In the genomic region with DNA sequence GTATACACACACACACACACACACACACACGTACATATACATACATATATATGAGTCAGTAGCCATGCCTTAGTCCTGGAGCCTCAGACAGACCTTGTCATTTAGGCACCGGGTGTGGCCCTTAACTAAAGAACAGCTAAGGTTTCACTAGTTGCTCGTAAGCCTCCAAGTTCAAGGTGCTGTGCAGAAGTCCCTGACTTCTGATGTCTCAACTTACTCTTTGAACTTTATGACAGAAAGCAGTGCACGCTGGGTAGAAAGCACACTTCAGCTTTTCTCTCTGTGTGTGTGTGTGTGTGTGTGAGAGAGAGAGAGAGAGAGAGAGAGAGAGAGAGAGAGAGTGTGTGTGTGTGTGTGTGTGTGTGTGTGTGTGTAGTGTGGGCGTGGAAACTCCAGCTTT, we compare ENCODE assay signal across 15 mouse cellular contexts. TPM values are rescaled to one million over a fixed set of nuclear protein-coding genes. Genes with fewer than 3 reads are reported as not detected.
DNase-seq lines count a peak whose midpoint lies in the region; ATAC-seq and TF ChIP-seq lines count a peak whose summit lies in the region.
"Had no signal": no experiment of that assay in that cellular context is flagged by ENCODE, and none has a peak within 500 bp of the region (broad histone marks: within the 10 kb centered on the region; RNA-seq: fewer than 3 reads in every experiment).

No protein-coding gene starts in this region.

- 0 out of 2 replicates have a peak overlapping the region, but pooled peaks have one; percentile 66 for H3K27ac ChIP-seq in hindbrain, embryonic 10.5 days
- H3K27ac ChIP-seq in hindbrain, postnatal 0 days: no peak overlapping the region
- peak overlapping the region; percentile 86 for H3K27ac ChIP-seq in small intestine, adult 2 months (ENCODE audit: insufficient read depth, low read depth, low read length)
- H3K27ac ChIP-seq: hindbrain, embryonic 15.5 days had no signal

- no peak for TF ChIP-seq CTCF in hindbrain, postnatal 0 days (IDR thresholded peaks at IDR 0.05; ENCODE audit: low read depth)
- no peak for TF ChIP-seq CTCF in small intestine, adult 2 months (IDR thresholded peaks at IDR 0.05; ENCODE audit: extremely low read depth, insufficient read length, insufficient replicate concordance, low read depth, low read length)

- no peak for ATAC-seq in hindbrain, postnatal 0 days
- ATAC-seq: forebrain, embryonic 16.5 days; midbrain, embryonic 16.5 days had no signal

- peaks cover 99% of the 10 kb centered on the region for H3K4me1 ChIP-seq in hindbrain, embryonic 10.5 days (replicated peaks)
- peaks cover 19% of the 10 kb centered on the region for H3K4me1 ChIP-seq in hindbrain, postnatal 0 days (ENCODE audit: insufficient read depth, low read length)
- peaks cover 67% of the 10 kb centered on the region for H3K4me1 ChIP-seq in small intestine, adult 2 months (ENCODE audit: control insufficient read depth, insufficient read depth, insufficient read length, low read length)

- H3K4me3 ChIP-seq in hindbrain, embryonic 10.5 days: no peak overlapping the region
- H3K4me3 ChIP-seq in hindbrain, postnatal 0 days (ENCODE audit: low read length): no peak overlapping the region
- H3K4me3 ChIP-seq in small intestine, adult 2 months (ENCODE audit: low read depth, low read length): no peak overlapping the region
- H3K4me3 ChIP-seq: hindbrain, embryonic 15.5 days had no signal

- TF ChIP-seq POLR2A in small intestine, adult 2 months (IDR thresholded peaks at IDR 0.05; ENCODE audit: low read depth, low read length): no peak

- no peaks in the 10 kb centered on the region for H3K9me3 ChIP-seq in hindbrain, embryonic 10.5 days
- H3K9me3 ChIP-seq in hindbrain, postnatal 0 days (ENCODE audit: low read length): no peaks in the 10 kb centered on the region
- H3K9me3 ChIP-seq: hindbrain, embryonic 15.5 days had no signal

- DNase-seq in hindbrain, embryonic 10.5 days (ENCODE audit: low spot score): no peak
- no peak for DNase-seq in hindbrain, postnatal 0 days (ENCODE audit: low spot score)
- DNase-seq in CD4-positive helper T cell, adult 2 months (ENCODE audit: low read depth, low spot score): peak; percentile 86
- peak; percentile 69 for DNase-seq in induced T-regulatory cell, adult 2 months (ENCODE audit: low read depth)
- DNase-seq in right cerebral cortex, postnatal 36 days (ENCODE audit: low spot score in 2 of 2): no peak
- DNase-seq in urinary bladder, postnatal 10 days (ENCODE audit: low spot score): no peak
- no peak for DNase-seq in frontal cortex, postnatal 10 days (ENCODE audit: low spot score in 2 of 2)
- DNase-seq: adrenal gland, adult 8-10 months; right cerebral cortex, postnatal 14 days had no signal

- no peak overlapping the region for H3K9ac ChIP-seq in hindbrain, postnatal 0 days (replicated peaks; ENCODE audit: low read length)
- H3K9ac ChIP-seq: hindbrain, embryonic 15.5 days had no signal

- peaks cover 32% of the 10 kb centered on the region for H3K27me3 ChIP-seq in hindbrain, embryonic 10.5 days (ENCODE audit: insufficient read depth, poor library complexity, severe bottlenecking)
- no peaks in the 10 kb centered on the region for H3K27me3 ChIP-seq in hindbrain, postnatal 0 days (ENCODE audit: insufficient read depth, low read length)
- H3K27me3 ChIP-seq in small intestine, adult 2 months (ENCODE audit: control insufficient read depth, insufficient read depth, low read length): no peaks in the 10 kb centered on the region
- H3K27me3 ChIP-seq: CH12.LX; hindbrain, embryonic 15.5 days; Patski had no signal

- no peak overlapping the region for H3K4me2 ChIP-seq in hindbrain, postnatal 0 days (ENCODE audit: low read depth, low read length)
- H3K4me2 ChIP-seq: hindbrain, embryonic 15.5 days had no signal

- H3K36me3 ChIP-seq in hindbrain, embryonic 10.5 days: no peaks in the 10 kb centered on the region
- no peaks in the 10 kb centered on the region for H3K36me3 ChIP-seq in hindbrain, postnatal 0 days (ENCODE audit: insufficient read depth, low read length)
- H3K36me3 ChIP-seq in small intestine, adult 2 months (ENCODE audit: control insufficient read depth, insufficient read depth, low read length): no peaks in the 10 kb centered on the region
- H3K36me3 ChIP-seq: hindbrain, embryonic 15.5 days had no signal

- WGBS in hindbrain, embryonic 10.5 days: 87% methylated on average over 5 of the region's 5 CpGs
- WGBS in hindbrain, postnatal 0 days: 95% methylated on average over 5 of the region's 5 CpGs
- 30% methylated on average over 5 of the region's 5 CpGs for WGBS in small intestine, adult 2 months

RNA-seq across cellular contexts. Expression of gene Gins2, which starts 44.9 kb away (rescaled TPM):
- polyA plus RNA-seq in hindbrain, embryonic 10.5 days (2016; fragmentation: Nextera tagmentation; extraction: Ambion mirVana): 138 and 165 TPM in 2 replicates
- 2.8 and 12.3 TPM in 2 replicates for total RNA-seq in hindbrain, postnatal 0 days (2014; rRNA removed)
- 17.2 and 20.6 TPM in 2 replicates for polyA plus RNA-seq in hindbrain, postnatal 0 days (2015; fragmentation: Nextera tagmentation; extraction: Ambion mirVana)
- polyA plus RNA-seq in small intestine, adult 2 months (2012; rRNA removed): 12.6 and 22.5 TPM in 2 replicates

Comparison
In these comparisons a context has a peak if more than half of its experiments do, and no peak if none do; other contexts are left out.
1. DNase-seq: peak in CD4-positive helper T cell, adult 2 months (single experiment) and induced T-regulatory cell, adult 2 months (single experiment); none in hindbrain, embryonic 10.5 days (single experiment), hindbrain, postnatal 0 days (single experiment), right cerebral cortex, postnatal 36 days (0 of 2), urinary bladder, postnatal 10 days (single experiment) and frontal cortex, postnatal 10 days (0 of 2).